Mouse (Mus musculus) neutrophil, adult 65 days (primary cell): ENCODE results near the gene Rfc4. TPM values are rescaled to one million over a fixed set of nuclear protein-coding genes. Genes with fewer than 3 reads are reported as not detected.

ENCODE experiments used
- total RNA-seq: library from RNA; stranded (reverse); gene quantifications from 2 replicates; pipeline ENCODE4 v1.2.4, GENCODE M21; 2023

Gene Rfc4
- total RNA-seq: 13.1 and 15.5 TPM in 2 replicates

GRCm38 (mm10) chr16:23127673-23128375, at the start of gene Rfc4:
TSS of gene Rfc4 (minus strand) at chr16:23127737.

DNA sequence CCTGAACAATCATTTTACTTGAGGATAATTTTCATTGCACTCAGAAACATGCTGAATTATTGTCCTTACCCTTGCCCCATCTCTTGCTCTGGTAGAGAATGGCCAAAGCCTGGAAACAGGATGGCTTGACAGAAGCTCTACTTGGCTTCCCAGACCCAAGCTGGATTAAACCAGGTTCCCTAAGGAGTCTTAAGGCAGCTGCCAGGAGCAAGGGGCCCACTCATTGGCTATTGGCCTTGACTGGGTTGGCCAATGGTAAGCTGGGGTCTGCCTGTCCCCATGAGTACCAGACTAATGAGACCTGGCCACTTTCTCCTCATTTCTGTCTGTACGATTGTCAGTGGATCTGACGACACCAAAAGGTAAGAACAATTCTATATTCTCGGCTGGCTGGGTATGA, 18.7 kb upstream of the Rfc4 start, which contains the start of gene Adipoq:
TSS of gene Adipoq (plus strand) at position 257 of the 400 bp plus-strand sequence.

DNA sequence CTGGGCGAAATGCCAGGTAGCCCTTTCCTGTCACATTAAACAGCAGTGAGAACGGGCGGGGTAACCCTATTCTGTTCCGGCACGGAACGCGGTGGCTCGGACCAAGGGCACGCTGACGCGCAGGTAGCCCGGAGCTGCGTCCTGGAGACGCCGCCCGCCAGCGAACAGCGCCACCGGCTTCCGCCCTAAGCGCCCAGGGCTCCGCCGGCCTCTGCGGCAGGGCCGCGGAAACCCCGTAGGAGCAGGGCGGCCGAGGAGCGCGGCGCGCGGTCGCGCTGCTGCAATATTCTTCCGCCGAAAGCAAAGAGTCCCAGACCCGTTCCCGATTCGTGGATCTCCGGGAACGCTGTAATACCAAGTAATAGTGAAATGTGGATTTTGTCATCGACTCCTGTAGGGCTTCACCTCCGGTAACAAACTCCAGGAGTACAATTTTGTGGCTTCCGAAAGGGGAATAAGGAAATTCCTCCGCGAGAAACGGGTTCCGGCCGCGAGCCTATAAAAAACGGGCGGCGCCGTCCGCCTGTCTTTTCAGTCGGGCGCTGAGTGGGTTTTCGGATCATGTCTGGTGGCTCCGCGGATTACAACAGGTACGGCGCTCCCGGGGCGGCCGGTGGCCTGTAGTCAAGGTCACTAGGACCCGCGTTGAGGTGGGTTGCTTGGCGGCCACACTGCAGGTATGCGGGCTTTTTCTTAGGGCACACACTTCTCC, 20.1 kb downstream of the Rfc4 start, which contains the start of gene Eif4a2:
TSS of gene Eif4a2 (plus strand) at position 214 of the 712 bp plus-strand sequence.

Other genes with a start within 250 kb of the Rfc4 start
- gene Ahsg, start 236.5 kb downstream of the Rfc4 start, total RNA-seq: not detected in 2 replicates
- gene Fetub, start 209.4 kb downstream of the Rfc4 start, total RNA-seq: not detected in 2 replicates
- gene Hrg, start 176.7 kb downstream of the Rfc4 start, total RNA-seq: not detected in 2 replicates
- not detected in 2 replicates for gene Kng2, start 98.3 kb downstream of the Rfc4 start, total RNA-seq
- gene Kng1, start 69.9 kb downstream of the Rfc4 start, total RNA-seq: 0.32 TPM in 1 of 2 replicates, not detected in the other
- 392 and 448 TPM in 2 replicates for gene Eif4a2, start 20.3 kb downstream of the Rfc4 start, total RNA-seq
- not detected in 2 replicates for gene Adipoq, start 18.8 kb upstream of the Rfc4 start, total RNA-seq
- gene St6gal1, start 97.0 kb upstream of the Rfc4 start, total RNA-seq: 1.8 and 2.5 TPM in 2 replicates